Mouse (Mus musculus) right cerebral cortex, postnatal 36 days (tissue): ENCODE data around the gene Ces3a.
"Not testable (repeated sequence)": the region's sequence is repeated elsewhere in the genome, so short reads cannot be mapped to it uniquely, and the experiment has no call there.

Source experiments
- DNase-seq, 2 experiments: peaks; one replicate each; pipeline ENCODE4 v3.0.0; 2022; ENCODE audit warnings: low spot score in 2 of 2, mixed read lengths in 1 of 2

Ces3a gene

GRCm38 (mm10) chr8:105048371-105048854 is at the start of gene Ces3a:
TSS of gene Ces3a (plus strand) at chr8:105048601.
- no peak for DNase-seq

DNA sequence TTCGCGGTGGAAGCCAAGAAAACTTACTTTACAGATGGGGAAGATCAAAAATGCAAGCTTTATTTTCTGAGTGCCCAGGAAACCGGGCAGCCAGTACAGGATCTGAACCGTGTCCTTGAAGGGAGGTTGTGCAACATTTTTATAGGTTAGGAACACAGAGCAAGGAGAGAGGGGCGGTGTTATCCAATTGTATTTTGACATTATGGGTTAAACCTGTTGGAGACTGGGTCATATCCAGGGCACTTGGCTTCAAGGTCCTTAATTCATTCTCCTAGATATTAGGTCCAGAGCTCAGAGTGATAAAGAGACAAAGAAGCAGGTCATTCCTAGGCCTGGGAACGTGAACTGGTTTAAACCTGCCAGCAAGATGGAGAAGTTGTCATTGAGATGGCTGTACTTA is 49.2 kb upstream of the Ces3a start:
- no peak for DNase-seq

- DNase-seq: no peak
These were observed 47.8 kb upstream of the Ces3a start, which contains the start of gene Ces2h for GRCm38 (mm10) chr8:105000586-105000985. TSS of gene Ces2h (plus strand) at chr8:105000853.

DNA sequence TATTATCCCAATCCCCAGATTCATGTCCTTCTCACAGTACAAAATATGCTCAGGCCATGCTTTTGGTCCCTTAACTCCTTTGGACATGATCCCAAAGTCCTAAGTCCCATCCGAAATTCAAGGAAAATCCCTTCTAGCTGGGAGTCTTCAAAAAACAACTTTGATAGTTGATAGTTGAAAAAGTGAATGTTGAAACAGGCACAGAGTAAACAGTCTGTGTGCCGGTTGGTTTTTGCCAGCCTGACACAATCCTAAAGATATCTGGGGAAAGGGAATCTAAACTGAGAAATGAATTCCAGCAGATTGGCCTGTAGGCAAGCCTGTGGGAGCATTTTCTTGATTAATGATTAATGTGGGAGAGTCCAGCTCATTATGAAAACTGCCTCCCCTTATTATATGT is 38.4 kb upstream of the Ces3a start:
- DNase-seq: no peak

- DNase-seq: no peak
These were observed 37.3 kb upstream of the Ces3a start for GRCm38 (mm10) chr8:105011136-105011535.

DNA sequence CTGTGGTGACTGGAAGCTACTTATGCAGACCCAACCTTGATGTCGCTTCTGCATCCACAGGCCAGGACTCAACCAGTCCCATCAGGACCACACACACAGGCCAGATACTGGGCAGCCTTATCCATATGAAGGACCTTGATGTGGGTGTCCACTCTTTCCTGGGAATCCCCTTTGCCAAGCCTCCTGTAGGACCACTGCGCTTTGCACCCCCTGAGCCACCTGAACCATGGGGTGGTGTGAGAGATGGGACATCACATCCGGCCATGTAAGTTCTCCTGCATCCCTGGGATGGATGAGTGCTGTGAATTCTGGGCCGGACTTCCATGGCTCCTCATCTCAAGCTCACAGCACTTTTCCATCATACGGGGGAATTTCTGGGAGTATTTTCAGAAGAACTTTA is 34.0 kb upstream of the Ces3a start:
- DNase-seq: no peak

GRCm38 (mm10) chr8:105021954-105022353 is 26.4 kb upstream of the Ces3a start:
- no peak for DNase-seq

- DNase-seq: no peak
These were observed 25.3 kb upstream of the Ces3a start for GRCm38 (mm10) chr8:105023087-105023486.

- DNase-seq: no peak
These were observed 23.4 kb upstream of the Ces3a start for GRCm38 (mm10) chr8:105025050-105025449.

DNA sequence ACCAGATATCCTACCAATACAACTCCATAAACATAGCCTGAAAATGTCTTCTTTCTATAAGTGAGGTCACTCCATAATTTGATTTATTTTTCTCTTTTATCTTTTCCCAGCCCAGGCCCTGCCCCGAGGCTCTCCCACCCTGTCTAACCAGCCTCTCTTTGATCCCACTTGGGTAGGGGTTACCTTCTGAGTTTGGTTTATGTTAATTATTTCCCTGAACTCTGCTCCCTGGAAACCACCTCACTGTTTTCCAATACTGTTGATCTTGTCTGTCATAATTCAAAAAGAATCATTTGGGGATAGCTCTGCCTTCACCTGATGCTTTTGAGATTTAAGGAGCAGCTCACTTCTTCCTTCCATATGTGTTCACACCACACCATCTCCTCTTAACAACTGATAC is 4.9 kb upstream of the Ces3a start:
- DNase-seq: no peak

- no peak for DNase-seq
These were observed 2.5 kb upstream of the Ces3a start for GRCm38 (mm10) chr8:105045824-105046401.

DNA sequence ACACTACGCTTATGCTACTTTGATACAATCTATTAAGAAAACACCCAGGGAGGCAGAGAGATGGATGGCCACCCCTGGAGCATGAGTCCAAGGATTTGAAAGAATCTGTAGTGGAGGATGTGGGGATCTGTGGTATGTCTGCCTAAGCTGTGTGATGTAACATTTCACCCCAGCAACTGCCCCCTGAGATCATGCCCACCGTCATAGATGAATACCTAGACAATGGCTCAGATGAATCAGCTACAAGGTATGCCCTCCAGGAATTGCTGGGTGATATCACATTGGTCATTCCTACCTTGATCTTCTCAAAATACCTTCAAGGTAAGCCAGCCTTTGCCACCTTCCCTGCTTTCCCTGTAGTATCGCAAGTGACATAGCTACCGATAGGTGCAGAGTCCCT is 7.8 kb downstream of the Ces3a start:
- no peak for DNase-seq

DNA sequence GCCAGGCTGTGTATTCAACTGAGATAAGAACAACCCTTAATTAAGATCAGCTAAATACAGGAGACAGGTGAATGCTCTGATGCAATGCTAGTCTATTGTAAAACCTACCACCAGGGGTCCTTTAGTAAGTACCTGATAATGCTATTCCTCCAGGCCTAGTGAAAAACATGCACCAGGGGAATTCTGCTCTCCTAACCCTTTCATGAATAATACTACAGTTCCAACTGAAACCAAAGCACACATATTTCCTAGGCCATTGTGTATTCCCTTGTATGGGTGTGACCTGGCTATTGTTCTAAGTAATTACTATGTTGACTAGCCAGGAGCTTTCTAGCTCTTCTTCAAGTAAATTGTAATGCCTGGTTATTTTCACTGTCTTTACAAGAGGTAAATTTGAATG is 11.7 kb downstream of the Ces3a start:
- no peak for DNase-seq

GRCm38 (mm10) chr8:105066761-105067160 is 18.4 kb downstream of the Ces3a start:
- DNase-seq: no peak

- not testable (repeated sequence) for DNase-seq
These were observed 19.5 kb downstream of the Ces3a start for GRCm38 (mm10) chr8:105067905-105068304.

GRCm38 (mm10) chr8:105068971-105069370 is 20.6 kb downstream of the Ces3a start:
- no peak for DNase-seq

GRCm38 (mm10) chr8:105076601-105077000 is 28.2 kb downstream of the Ces3a start:
- no peak for DNase-seq

DNA sequence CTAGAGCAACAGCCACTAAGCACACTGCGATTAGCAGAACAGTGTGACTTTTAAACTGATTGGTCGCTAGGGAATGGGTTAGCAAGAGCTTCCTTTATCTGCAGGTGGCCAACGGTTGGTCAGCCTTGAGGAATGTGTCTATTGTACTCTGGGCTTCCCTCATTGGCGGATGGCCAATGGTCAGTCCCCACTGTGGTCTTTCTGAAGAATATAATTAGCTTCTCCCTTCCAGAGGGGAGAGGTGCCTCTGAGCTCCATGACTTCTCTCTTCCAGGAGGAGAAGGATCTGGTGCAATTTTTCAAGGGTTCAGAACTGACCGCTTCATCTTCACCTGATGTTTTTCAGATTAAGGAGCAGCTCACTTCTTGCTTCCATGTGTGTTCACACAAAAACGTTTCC is 28.7 kb downstream of the Ces3a start:
- DNase-seq: no peak

DNA sequence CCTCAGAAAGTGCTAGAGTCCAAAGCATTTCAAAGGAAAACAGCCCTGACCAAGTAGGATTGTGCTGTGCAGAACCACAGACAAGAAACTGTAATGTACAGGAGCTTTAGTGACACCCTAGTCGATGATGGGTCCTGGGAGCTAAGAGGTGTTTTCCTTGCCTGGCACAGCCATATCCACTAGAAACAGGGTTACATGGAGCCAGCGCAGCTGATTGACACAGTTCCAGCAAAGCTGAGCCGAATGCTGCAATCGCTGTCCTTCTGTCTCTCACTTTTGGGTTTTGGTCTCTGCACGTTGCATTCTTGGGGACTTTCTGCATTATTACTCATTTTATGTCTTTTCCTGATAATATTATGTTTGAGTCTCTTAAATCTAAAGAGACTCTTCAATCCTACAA is 30.2 kb downstream of the Ces3a start:
- DNase-seq: no peak

DNA sequence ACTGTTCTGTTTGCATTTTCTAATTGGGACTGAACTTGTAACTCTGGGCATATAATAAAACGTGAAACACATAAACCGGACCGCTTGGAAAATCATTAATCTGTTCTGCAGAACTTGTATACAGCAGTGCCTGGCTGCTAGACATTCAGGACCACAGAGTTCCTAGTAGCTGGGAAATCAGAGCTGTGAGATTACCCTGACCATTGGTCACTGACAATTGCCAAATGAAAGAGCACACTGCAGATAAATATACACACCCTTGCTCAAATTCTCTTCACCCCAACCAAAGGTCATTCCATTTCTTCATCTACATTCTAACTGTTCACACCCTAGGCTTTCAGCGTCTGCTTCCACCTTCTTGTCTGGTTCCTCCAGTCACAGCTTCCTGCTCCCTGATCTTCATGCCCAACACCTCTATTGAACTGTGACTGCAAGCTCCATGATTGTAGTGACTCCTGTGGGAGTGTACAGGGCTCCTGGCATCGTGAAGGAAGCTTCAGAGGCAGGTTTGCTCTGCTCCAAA is 32.5 kb downstream of the Ces3a start:
- no peak for DNase-seq

- DNase-seq: no peak
These were observed 35.1 kb downstream of the Ces3a start, which contains the start of gene Ces3b for GRCm38 (mm10) chr8:105083449-105084050. TSS of gene Ces3b (plus strand) at chr8:105083753.

DNA sequence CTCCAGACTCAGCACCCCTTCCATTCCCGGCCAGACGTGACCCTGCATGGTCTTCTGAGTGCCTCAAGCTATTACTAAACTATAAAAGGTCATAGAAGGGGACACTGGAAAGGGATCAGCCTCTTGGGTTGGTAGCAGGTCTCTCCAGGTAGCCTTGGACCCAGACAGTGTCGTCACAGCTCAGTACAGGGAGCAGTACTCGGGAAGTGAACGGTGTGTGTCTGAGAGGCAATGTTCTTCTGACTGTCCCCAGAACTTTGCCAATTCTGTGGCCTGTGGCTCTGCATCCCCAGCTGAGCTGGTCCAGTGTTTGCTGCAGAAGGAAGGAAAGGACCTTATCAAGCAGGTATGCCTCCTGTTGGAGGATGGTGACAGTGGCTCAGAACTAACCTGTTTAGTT is 39.8 kb downstream of the Ces3a start:
- DNase-seq: not testable (repeated sequence)

- no peak for DNase-seq
These were observed 40.2 kb downstream of the Ces3a start for GRCm38 (mm10) chr8:105088581-105088980.
